ENCODE assay signal across 28 mouse cellular contexts in genomic region chr1:190653081-190653480, GRCm38 (mm10).
"Had no signal": no experiment of that assay in that cellular context is flagged by ENCODE, and none has a peak within 500 bp of the region (broad histone marks: within the 10 kb centered on the region; RNA-seq: fewer than 3 reads in every experiment).

No protein-coding gene starts in this region.

- H3K27me3 ChIP-seq: heart, embryonic 13.5 days; heart, embryonic 15.5 days; hindbrain, embryonic 12.5 days; intestine, embryonic 15.5 days; limb, embryonic 12.5 days; liver, embryonic 12.5 days had no signal

- H3K4me1 ChIP-seq: heart, embryonic 15.5 days; intestine, embryonic 15.5 days; kidney, embryonic 15.5 days; limb, embryonic 10.5 days; limb, embryonic 12.5 days; liver, embryonic 12.5 days had no signal

- H3K9me3 ChIP-seq: heart, embryonic 13.5 days; heart, embryonic 15.5 days; hindbrain, embryonic 10.5 days; hindbrain, embryonic 12.5 days; intestine, embryonic 15.5 days; kidney, embryonic 15.5 days; limb, embryonic 10.5 days; limb, embryonic 12.5 days; liver, embryonic 12.5 days had no signal

- H3K27ac ChIP-seq: gastrocnemius, adult 2 months; heart, adult 2 months; heart, embryonic 13.5 days; heart, embryonic 15.5 days; hindbrain, embryonic 10.5 days; hindbrain, embryonic 12.5 days; intestine, embryonic 15.5 days; kidney, embryonic 15.5 days; kidney, postnatal 0 days; left cerebral cortex, adult 2 months; limb, embryonic 10.5 days; limb, embryonic 12.5 days; liver, embryonic 12.5 days; liver, embryonic 14.5 days had no signal

- H3K9ac ChIP-seq: heart, embryonic 13.5 days; heart, embryonic 15.5 days; hindbrain, embryonic 12.5 days; hindbrain, embryonic 14.5 days; intestine, embryonic 15.5 days; kidney, embryonic 15.5 days; limb, embryonic 12.5 days; liver, embryonic 12.5 days; liver, embryonic 14.5 days had no signal

- H3K36me3 ChIP-seq: heart, embryonic 13.5 days; heart, embryonic 15.5 days; hindbrain, embryonic 10.5 days; hindbrain, embryonic 12.5 days; intestine, embryonic 15.5 days; kidney, embryonic 15.5 days; limb, embryonic 10.5 days; limb, embryonic 12.5 days; liver, embryonic 12.5 days had no signal

- DNase-seq: gastrocnemius, adult 2 months; gastrocnemius, postnatal 10 days; gastrocnemius, postnatal 25 days; heart, adult 2 months; heart, postnatal 4 days; kidney, adult 18-20 months; kidney, adult 8-10 months; kidney, postnatal 25 days; kidney, postnatal 4 days; layer of hippocampus, adult 9-11 months; liver had no signal

- ATAC-seq: hindbrain, embryonic 16.5 days; inflammation-experienced regulatory T-cells, adult 6 months; intestine, embryonic 15.5 days; intestine, postnatal 0 days; liver, embryonic 12.5 days had no signal

- H3K4me2 ChIP-seq: heart, embryonic 11.5 days; heart, embryonic 13.5 days; heart, embryonic 15.5 days; hindbrain, embryonic 12.5 days; hindbrain, embryonic 14.5 days; intestine, embryonic 15.5 days; kidney, embryonic 15.5 days; limb, embryonic 12.5 days; liver, embryonic 12.5 days had no signal

- H3K4me3 ChIP-seq: gastrocnemius, adult 2 months; heart, adult 2 months; heart, embryonic 13.5 days; heart, embryonic 15.5 days; hindbrain, embryonic 10.5 days; hindbrain, embryonic 12.5 days; intestine, embryonic 15.5 days; kidney, embryonic 15.5 days; left cerebral cortex, adult 2 months; limb, embryonic 10.5 days; limb, embryonic 12.5 days; liver, embryonic 12.5 days had no signal
